Mouse (Mus musculus): ENCODE measurements around the gene Usp43.

DNA sequence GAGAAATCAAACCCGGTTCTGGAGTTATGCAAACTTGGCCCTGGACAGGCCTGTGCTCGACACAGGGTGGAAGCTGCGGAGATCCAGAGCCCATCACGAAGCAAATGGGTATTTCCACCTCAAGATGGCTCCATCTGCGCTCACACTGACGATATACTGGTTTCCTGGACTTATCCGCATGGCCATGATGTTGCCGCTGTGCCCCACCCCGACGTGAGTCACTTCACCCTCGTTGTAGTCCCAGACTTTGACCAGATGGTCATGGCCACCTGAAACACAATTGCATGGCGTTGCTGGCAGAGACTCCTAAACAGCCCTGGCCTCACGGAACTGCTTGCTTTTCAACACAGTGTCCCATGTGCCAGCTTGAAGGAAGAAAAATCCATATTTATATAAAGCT is 3.0 kb upstream of the Usp43 start:
- TF ChIP-seq CTCF (IDR thresholded peaks at IDR 0.05; ENCODE audit: low read depth, low read length) (no peak), POLR2A (IDR thresholded peaks at IDR 0.05; ENCODE audit: insufficient read depth, low read length) (no peak)

Data from ES-Bruce4 (cell line).